Mouse (Mus musculus) T-helper 2 cell (primary cell): Measurements from ENCODE around the gene Foxo6.

Source experiments
- in situ Hi-C: fragments of 300-600 bp; cut with MboI, MseI; formaldehyde crosslinking; loops from one replicate; pipeline ENCODE4 v1.15.1; 2025; ENCODE audit warnings: high pct_unique_total_duplicates

Foxo6 gene

GRCm38 (mm10) chr4:120285730-120286129 is 1.4 kb downstream of the Foxo6 start:
- in situ Hi-C loops = loop anchor here (25.0 kb wide), 1 partner anchor 1048 kb away; the partner anchor contains the start of genes AU022252 and P3h1

GRCm38 (mm10) chr4:120285223-120285622 is 1.9 kb downstream of the Foxo6 start:
- in situ Hi-C loops = loop anchor here (25.0 kb wide), 1 partner anchor 1048 kb away; the partner anchor contains the start of genes AU022252 and P3h1

GRCm38 (mm10) chr4:120284187-120284586 is 3.0 kb downstream of the Foxo6 start:
- in situ Hi-C loops = loop anchor here (25.0 kb wide), 1 partner anchor 1047 kb away; the partner anchor contains the start of genes AU022252 and P3h1

GRCm38 (mm10) chr4:120283141-120283540 is 4.0 kb downstream of the Foxo6 start:
- in situ Hi-C loops = loop anchor here (25.0 kb wide), 1 partner anchor 1046 kb away; the partner anchor contains the start of genes AU022252 and P3h1

- in situ Hi-C loops = loop anchor here (25.0 kb wide), 1 partner anchor 1045 kb away; the partner anchor contains the start of genes AU022252 and P3h1
Observed at GRCm38 (mm10) chr4:120282568-120283091, 4.5 kb downstream of the Foxo6 start.

GRCm38 (mm10) chr4:120281011-120281410 is 6.1 kb downstream of the Foxo6 start:
- in situ Hi-C loops = loop anchor here (25.0 kb wide), 1 partner anchor 1044 kb away; the partner anchor contains the start of genes AU022252 and P3h1

GRCm38 (mm10) chr4:120280432-120280831 is 6.7 kb downstream of the Foxo6 start:
- in situ Hi-C loops = loop anchor here (25.0 kb wide), 1 partner anchor 1043 kb away; the partner anchor contains the start of genes AU022252 and P3h1

GRCm38 (mm10) chr4:120277255-120277928 is 9.8 kb downstream of the Foxo6 start:
- in situ Hi-C loops = loop anchor here (25.0 kb wide), 1 partner anchor 1040 kb away; the partner anchor contains the start of genes AU022252 and P3h1

GRCm38 (mm10) chr4:120275487-120275886 is 11.7 kb downstream of the Foxo6 start:
- in situ Hi-C loops = loop anchor here (25.0 kb wide), 1 partner anchor 1038 kb away; the partner anchor contains the start of genes AU022252 and P3h1

- in situ Hi-C loops = no loop called here
Observed at GRCm38 (mm10) chr4:120273594-120273993, 13.6 kb downstream of the Foxo6 start.

GRCm38 (mm10) chr4:120271886-120272580 is 15.1 kb downstream of the Foxo6 start:
- in situ Hi-C loops = no loop called here

GRCm38 (mm10) chr4:120271208-120271607 is 15.9 kb downstream of the Foxo6 start:
- in situ Hi-C loops = no loop called here

GRCm38 (mm10) chr4:120270937-120271199 is 16.3 kb downstream of the Foxo6 start:
- in situ Hi-C loops = no loop called here

- in situ Hi-C loops = no loop called here
Observed at GRCm38 (mm10) chr4:120270148-120270936, 16.8 kb downstream of the Foxo6 start.

- in situ Hi-C loops = loop anchor here (10.0 kb wide), 1 partner anchor 1785 kb away; no protein-coding TSS in a partner anchor
Observed at GRCm38 (mm10) chr4:120269426-120269825, 17.7 kb downstream of the Foxo6 start.

- in situ Hi-C loops = loop anchor here (10.0 kb wide), 1 partner anchor 1784 kb away; no protein-coding TSS in a partner anchor
Observed at GRCm38 (mm10) chr4:120268214-120269061, 18.7 kb downstream of the Foxo6 start.

GRCm38 (mm10) chr4:120267683-120268082 is 19.5 kb downstream of the Foxo6 start:
- in situ Hi-C loops = loop anchor here (10.0 kb wide), 1 partner anchor 1783 kb away; no protein-coding TSS in a partner anchor

GRCm38 (mm10) chr4:120267136-120267535 is 20.0 kb downstream of the Foxo6 start:
- in situ Hi-C loops = loop anchor here (10.0 kb wide), 1 partner anchor 1782 kb away; no protein-coding TSS in a partner anchor

- in situ Hi-C loops = loop anchor here (10.0 kb wide), 1 partner anchor 1779 kb away; no protein-coding TSS in a partner anchor
Observed at GRCm38 (mm10) chr4:120264105-120264504, 23.0 kb downstream of the Foxo6 start.

GRCm38 (mm10) chr4:120262726-120263125 is 24.4 kb downstream of the Foxo6 start:
- in situ Hi-C loops = loop anchor here (10.0 kb wide), 1 partner anchor 1778 kb away; no protein-coding TSS in a partner anchor
